Mouse (Mus musculus): ENCODE results near the gene Tmed9. TPM values are rescaled to one million over a fixed set of nuclear protein-coding genes. Genes with fewer than 3 reads are reported as not detected.

The Tmed9 gene
- total and polyA plus RNA-seq, 3 experiments = 56.7 to 172 (median 102) TPM

DNA sequence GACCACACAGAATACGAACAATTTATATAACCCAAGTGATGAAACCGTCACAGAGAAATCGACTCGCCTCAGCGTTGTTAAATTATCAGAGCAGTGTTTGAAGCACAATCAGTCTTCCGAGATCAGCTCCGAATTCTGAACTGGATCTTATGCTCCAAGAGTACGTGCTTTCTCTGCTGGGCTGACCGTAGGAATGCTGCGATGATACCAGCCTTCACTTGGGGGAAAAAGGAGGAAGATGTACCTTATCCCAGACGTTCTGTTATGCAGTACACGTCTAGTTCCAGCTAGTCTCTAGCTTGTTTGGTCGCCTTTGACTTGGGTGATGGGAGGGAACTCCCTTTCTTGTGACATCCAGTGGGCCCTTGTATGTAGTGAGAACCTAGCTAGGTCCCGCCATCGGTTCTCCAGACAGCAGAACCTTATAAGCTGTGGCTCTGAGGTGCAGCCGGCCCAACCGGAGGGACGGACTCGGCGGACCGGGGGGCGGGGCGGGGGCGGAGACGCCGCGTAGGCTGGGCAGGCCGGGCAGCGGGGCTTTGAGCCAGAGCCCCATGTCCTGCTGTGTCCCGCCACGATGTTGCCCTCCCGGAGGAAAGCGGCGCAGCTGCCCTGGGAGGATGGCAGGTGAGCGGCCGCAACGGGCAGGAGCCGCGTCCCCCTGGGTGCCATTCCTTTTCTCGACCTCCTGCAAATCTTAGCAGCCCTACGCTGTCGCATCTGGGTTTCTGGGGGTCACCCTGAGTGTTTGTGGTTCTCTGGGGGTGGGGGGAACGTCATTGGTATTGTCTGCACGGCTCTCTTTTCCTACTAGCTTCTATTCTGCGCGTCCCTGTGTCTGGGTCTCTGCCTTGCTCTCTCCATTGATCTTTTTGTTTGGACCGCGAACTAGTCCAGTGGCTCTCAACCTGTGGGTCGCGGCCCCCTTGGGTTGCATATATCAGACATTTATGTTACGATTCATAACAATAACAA is 26.3 kb downstream of the Tmed9 start, which contains the start of gene B4galt7:
B4galt7 (plus strand) TSS at position 331 of the 975 bp plus-strand sequence.
- Histone ChIP-seq H3K9me3 (replicated peaks) (no peaks in the 10 kb centered on the region), H3K4me3 (ENCODE audit: low read depth, low read length) (peak within 1 kb of the TSS; percentile 97), H3K27me3 (ENCODE audit: insufficient read depth, low read length) (no peaks in the 10 kb centered on the region; the same call in 1 of the 2 replicates), H3K36me3 (replicated peaks) (peaks cover 66% of the 10 kb centered on the region), H3K4me1 (ENCODE audit: insufficient read depth, low read depth, low read length) (peaks cover 40% of the 10 kb centered on the region)
- no peak for TF ChIP-seq CTCF (IDR thresholded peaks at IDR 0.05; ENCODE audit: low read depth, low read length)
- peak; percentile 84 for DNase-seq (ENCODE audit: low spot score)
- peak; percentile 54; the same call in 1 of the 2 replicates for ATAC-seq (ENCODE audit: extremely low read depth, insufficient number of reproducible peaks, low FRiP score, poor library complexity, severe bottlenecking)

DNA sequence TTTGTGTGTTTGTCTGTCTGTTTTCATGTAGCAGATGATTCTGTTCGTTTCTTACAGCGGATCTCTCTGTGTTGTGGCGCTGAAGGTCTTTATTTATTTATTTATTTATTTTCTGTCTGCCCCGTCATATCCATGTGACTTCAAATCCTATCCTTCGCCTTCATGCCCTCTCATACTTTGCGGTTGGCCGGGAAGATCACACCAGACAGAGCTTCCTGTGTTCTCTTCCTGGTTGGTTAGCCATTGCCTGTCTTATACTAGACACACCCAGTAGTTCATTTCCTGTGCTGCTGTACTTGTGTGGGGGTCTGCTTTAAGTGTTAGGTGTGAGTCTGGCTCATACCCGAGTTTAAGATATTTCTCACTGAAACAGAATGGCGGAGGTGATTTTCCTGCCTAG is 27.1 kb downstream of the Tmed9 start:
- H3K27me3 ChIP-seq (ENCODE audit: insufficient read depth, low read length) = no peaks in the 10 kb centered on the region
- peaks cover 35% of the 10 kb centered on the region for H3K4me1 ChIP-seq (ENCODE audit: insufficient read depth, low read depth, low read length)
- H3K36me3 ChIP-seq (replicated peaks) = peaks cover 64% of the 10 kb centered on the region
- DNase-seq (ENCODE audit: low spot score) (peak; percentile 60), ATAC-seq (ENCODE audit: extremely low read depth, insufficient number of reproducible peaks, low FRiP score, poor library complexity, severe bottlenecking) (peak; percentile 78)
- H3K4me3 ChIP-seq (ENCODE audit: low read depth, low read length) = peak overlapping the region; percentile 97
- TF ChIP-seq POLR2AphosphoS5 (IDR thresholded peaks at IDR 0.05; ENCODE audit: insufficient replicate concordance, low read depth, low read length) = no peak
- no peak for TF ChIP-seq TAL1 (conservative IDR thresholded peaks at IDR 0.05; ENCODE audit: low read depth, low read length)
- TF ChIP-seq CTCF (IDR thresholded peaks at IDR 0.05; ENCODE audit: low read depth, low read length) = no peak
- no peak for TF ChIP-seq GATA2 (IDR thresholded peaks at IDR 0.05; ENCODE audit: borderline replicate concordance, low read depth, low read length)
- no peak for TF ChIP-seq GATA1 (IDR thresholded peaks at IDR 0.05; ENCODE audit: borderline replicate concordance, low read length)
- no peaks in the 10 kb centered on the region for H3K9me3 ChIP-seq (replicated peaks)

DNA sequence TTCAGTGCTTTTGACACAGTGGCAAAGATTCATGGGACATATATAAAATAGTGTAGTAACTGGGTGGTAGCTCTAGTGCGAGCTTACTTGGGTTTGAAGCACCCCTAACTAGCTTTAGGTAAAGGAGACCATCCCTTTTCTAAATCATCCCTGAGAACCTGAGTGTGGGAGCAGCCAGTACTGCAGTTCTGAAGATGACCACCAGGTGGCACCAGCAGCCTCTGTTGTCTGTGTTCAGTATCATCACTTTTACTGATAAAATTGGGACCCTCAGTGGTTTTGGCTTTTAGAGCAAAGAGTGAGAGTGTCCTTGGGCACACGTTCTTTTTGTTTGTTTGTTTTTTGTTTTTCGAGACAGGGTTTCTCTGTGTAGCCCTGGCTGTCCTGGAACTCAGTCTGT is 28.1 kb downstream of the Tmed9 start:
- Histone ChIP-seq H3K4me3 (ENCODE audit: low read depth, low read length) (no peak overlapping the region), H3K4me1 (ENCODE audit: insufficient read depth, low read depth, low read length) (peaks cover 37% of the 10 kb centered on the region), H3K36me3 (replicated peaks) (peaks cover 64% of the 10 kb centered on the region), H3K27me3 (ENCODE audit: insufficient read depth, low read length) (no peaks in the 10 kb centered on the region), H3K9me3 (replicated peaks) (no peaks in the 10 kb centered on the region)
- ATAC-seq (ENCODE audit: extremely low read depth, insufficient number of reproducible peaks, low FRiP score, poor library complexity, severe bottlenecking) (no peak), DNase-seq (ENCODE audit: low spot score) (peak; percentile 58)
- TF ChIP-seq POLR2AphosphoS5 (IDR thresholded peaks at IDR 0.05; ENCODE audit: insufficient replicate concordance, low read depth, low read length) (no peak), GATA2 (IDR thresholded peaks at IDR 0.05; ENCODE audit: borderline replicate concordance, low read depth, low read length) (no peak), TAL1 (conservative IDR thresholded peaks at IDR 0.05; ENCODE audit: low read depth, low read length) (no peak), GATA1 (IDR thresholded peaks at IDR 0.05; ENCODE audit: borderline replicate concordance, low read length) (no peak), CTCF (IDR thresholded peaks at IDR 0.05; ENCODE audit: low read depth, low read length) (peak; percentile 98)

DNA sequence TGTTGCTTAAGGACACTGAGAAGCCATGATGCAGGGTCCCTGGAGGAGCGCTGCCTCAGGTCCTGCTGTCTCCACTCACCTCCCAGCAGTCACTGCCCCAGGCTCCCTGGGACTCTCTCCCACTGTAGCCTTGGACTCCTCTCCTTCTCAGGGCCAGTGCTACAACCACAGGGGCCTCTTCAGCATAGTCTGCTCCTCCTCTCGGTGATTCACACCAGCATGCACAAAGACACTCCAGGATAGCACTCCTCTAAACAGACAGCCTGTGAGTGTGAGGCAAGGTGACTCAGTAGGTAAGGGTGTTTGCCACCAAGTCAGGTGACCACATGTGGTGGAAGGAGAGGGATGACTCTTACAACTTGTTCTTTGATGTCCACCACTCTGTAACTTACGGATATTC is 31.1 kb downstream of the Tmed9 start:
- no peak for TF ChIP-seq GATA1 (IDR thresholded peaks at IDR 0.05; ENCODE audit: borderline replicate concordance, low read length)
- TF ChIP-seq TAL1 (conservative IDR thresholded peaks at IDR 0.05; ENCODE audit: low read depth, low read length) = no peak
- ATAC-seq (ENCODE audit: extremely low read depth, insufficient number of reproducible peaks, low FRiP score, poor library complexity, severe bottlenecking) (no peak), DNase-seq (ENCODE audit: low spot score) (no peak)
- Histone ChIP-seq H3K4me1 (ENCODE audit: insufficient read depth, low read depth, low read length) (peaks cover 31% of the 10 kb centered on the region), H3K4me3 (ENCODE audit: low read depth, low read length) (no peak overlapping the region), H3K9me3 (replicated peaks) (no peaks in the 10 kb centered on the region), H3K27me3 (ENCODE audit: insufficient read depth, low read length) (no peaks in the 10 kb centered on the region), H3K36me3 (replicated peaks) (peaks cover 76% of the 10 kb centered on the region)

DNA sequence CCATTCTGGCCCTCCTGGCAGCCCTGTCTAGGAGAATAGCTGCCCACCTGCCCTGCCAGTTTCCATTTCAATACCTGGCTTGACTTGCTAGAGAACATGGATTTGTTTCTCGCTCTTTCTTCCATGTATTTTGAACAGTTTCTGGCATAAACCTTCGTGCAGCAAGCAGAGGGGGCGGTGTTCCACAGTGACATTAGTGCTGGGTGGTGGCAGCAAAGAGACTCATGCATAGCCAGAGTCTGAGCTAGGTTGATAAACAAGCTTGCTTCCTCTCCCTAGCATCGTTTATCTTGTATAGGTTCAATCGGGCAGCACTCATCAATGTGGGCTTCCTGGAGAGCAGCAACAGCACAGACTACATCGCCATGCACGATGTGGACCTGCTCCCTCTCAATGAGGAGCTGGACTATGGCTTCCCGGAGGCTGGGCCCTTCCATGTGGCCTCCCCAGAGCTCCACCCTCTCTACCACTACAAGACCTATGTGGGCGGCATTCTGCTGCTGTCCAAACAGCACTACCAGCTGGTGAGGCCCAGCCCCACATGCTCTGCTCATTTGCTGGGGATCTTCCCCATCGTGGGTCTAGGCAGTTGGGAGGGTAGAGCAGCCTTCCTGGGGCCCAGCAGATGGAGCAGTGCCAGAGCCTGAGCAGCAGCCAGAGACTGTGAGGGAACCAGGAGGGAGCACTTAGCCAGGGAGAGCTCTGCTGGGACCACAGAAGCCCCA is 33.5 kb downstream of the Tmed9 start:
- Histone ChIP-seq H3K4me1 (ENCODE audit: insufficient read depth, low read depth, low read length) (peaks cover 17% of the 10 kb centered on the region), H3K4me3 (ENCODE audit: low read depth, low read length) (no peak overlapping the region; the same call in 1 of the 2 replicates), H3K36me3 (replicated peaks) (peaks cover 96% of the 10 kb centered on the region), H3K27me3 (ENCODE audit: insufficient read depth, low read length) (no peaks in the 10 kb centered on the region), H3K9me3 (replicated peaks) (no peaks in the 10 kb centered on the region)
- DNase-seq (ENCODE audit: low spot score) (no peak), ATAC-seq (ENCODE audit: extremely low read depth, insufficient number of reproducible peaks, low FRiP score, poor library complexity, severe bottlenecking) (no peak)
- TF ChIP-seq GATA2 (IDR thresholded peaks at IDR 0.05; ENCODE audit: borderline replicate concordance, low read depth, low read length) (no peak), GATA1 (IDR thresholded peaks at IDR 0.05; ENCODE audit: borderline replicate concordance, low read length) (no peak), CTCF (IDR thresholded peaks at IDR 0.05; ENCODE audit: low read depth, low read length) (no peak)

DNA sequence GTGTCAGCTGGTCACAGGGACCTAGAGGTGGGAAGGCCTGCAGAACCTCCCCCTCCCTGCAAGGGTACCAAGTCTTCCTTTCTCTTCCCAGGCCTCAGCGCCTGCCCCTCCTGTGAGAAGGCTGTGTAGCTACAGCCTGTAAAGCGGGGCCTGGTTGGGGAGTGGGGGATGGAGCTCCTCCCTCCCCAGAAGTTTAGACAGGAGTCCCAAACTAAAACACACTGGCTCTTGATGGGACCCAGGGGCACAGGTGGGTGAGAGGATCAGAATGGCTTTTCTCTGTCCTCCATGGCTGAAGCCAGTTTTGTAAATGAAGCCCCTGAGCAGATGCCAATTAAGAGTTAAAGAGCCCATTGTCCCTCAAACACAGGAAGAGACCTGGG is 34.1 kb downstream of the Tmed9 start:
- no peak for ATAC-seq (ENCODE audit: extremely low read depth, insufficient number of reproducible peaks, low FRiP score, poor library complexity, severe bottlenecking)
- Histone ChIP-seq H3K9me3 (replicated peaks) (no peaks in the 10 kb centered on the region), H3K36me3 (replicated peaks) (peaks cover 94% of the 10 kb centered on the region)

More for the DNA sequence above, 34.1 kb downstream of the Tmed9 start:
- Histone ChIP-seq H3K4me1 (ENCODE audit: insufficient read depth, low read depth, low read length) (peaks cover 15% of the 10 kb centered on the region), H3K27me3 (ENCODE audit: insufficient read depth, low read length) (no peaks in the 10 kb centered on the region), H3K4me3 (ENCODE audit: low read depth, low read length) (no peak overlapping the region; the same call in 1 of the 2 replicates)
- no peak for DNase-seq (ENCODE audit: low spot score)
- TF ChIP-seq GATA2 (IDR thresholded peaks at IDR 0.05; ENCODE audit: borderline replicate concordance, low read depth, low read length) (no peak), GATA1 (IDR thresholded peaks at IDR 0.05; ENCODE audit: borderline replicate concordance, low read length) (no peak), CTCF (IDR thresholded peaks at IDR 0.05; ENCODE audit: low read depth, low read length) (no peak), TAL1 (conservative IDR thresholded peaks at IDR 0.05; ENCODE audit: low read depth, low read length) (no peak), POLR2AphosphoS5 (IDR thresholded peaks at IDR 0.05; ENCODE audit: insufficient replicate concordance, low read depth, low read length) (no peak)

All from G1E (cell line).